Mouse (Mus musculus): ENCODE results near the gene Gm38392.

DNA sequence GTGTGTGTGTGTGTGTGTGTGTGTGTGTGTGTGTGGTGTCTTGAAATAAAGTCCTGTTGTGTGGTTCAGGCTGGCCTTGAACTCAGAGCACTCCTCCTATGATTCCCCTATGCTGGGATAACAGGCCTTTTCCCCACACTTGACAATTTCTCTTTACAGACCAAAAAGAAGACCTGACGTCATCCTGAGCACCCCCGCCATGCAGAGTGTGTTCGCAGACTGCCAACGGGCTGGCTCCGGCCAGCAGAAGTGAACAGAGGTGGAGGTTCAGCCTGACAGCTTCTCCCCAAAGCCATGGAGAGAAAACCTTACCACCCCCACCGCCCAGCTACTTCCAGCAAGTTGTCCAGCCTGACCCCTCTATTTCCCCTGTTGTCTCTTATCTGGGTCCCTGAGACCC lies 57.5 kb downstream of the Gm38392 start:
- TF ChIP-seq POLR2A (IDR thresholded peaks at IDR 0.05; ENCODE audit: extremely low read depth, insufficient read depth, low read length) (no peak), CTCF (IDR thresholded peaks at IDR 0.05; ENCODE audit: extremely low read depth, insufficient read depth, low read length) (no peak)
